Mouse (Mus musculus) cortical plate, adult 2 months (tissue): ENCODE measurements around the gene Vipr2.

Experiments
- CTCF ChIP-seq: fragments of 200-500 bp; IDR thresholded peaks from 2 replicates; pipeline ENCODE4 v1.5.1; 2011; ENCODE audit warnings: mild to moderate bottlenecking, control low read depth, low read length; ENCODE audit not compliant: insufficient read depth; ENCODE audit errors: extremely low read depth
- POLR2A ChIP-seq: fragments of 200-500 bp; IDR thresholded peaks from 2 replicates; pipeline ENCODE4 v1.6.1; 2011; ENCODE audit warnings: mild to moderate bottlenecking, low read length, control low read depth; ENCODE audit not compliant: insufficient read depth; ENCODE audit errors: extremely low read depth

GRCm38 (mm10) chr12:116049236-116049635 lies 28.3 kb upstream of the Vipr2 start:
- TF ChIP-seq CTCF, result no peak
- TF ChIP-seq POLR2A, result no peak
